Mouse (Mus musculus) kidney, adult 2 months (tissue): ENCODE data around the gene Pbx2.
A peak's percentile ranks its signal among the peaks of the same experiment; 100 is the strongest.

ENCODE experiments used
- CTCF ChIP-seq: fragments of 200-500 bp; conservative IDR thresholded peaks from 2 replicates; pipeline ENCODE4 v1.5.1; 2011; ENCODE audit warnings: low read depth, mild to moderate bottlenecking, control low read depth, low read length, moderate library complexity, mixed read lengths; ENCODE audit not compliant: insufficient read depth, insufficient read length
- POLR2A ChIP-seq: fragments of 200-500 bp; IDR thresholded peaks from one replicate; pipeline ENCODE4 v1.6.1; 2011; ENCODE audit warnings: low read depth, low read length, control low read depth

DNA sequence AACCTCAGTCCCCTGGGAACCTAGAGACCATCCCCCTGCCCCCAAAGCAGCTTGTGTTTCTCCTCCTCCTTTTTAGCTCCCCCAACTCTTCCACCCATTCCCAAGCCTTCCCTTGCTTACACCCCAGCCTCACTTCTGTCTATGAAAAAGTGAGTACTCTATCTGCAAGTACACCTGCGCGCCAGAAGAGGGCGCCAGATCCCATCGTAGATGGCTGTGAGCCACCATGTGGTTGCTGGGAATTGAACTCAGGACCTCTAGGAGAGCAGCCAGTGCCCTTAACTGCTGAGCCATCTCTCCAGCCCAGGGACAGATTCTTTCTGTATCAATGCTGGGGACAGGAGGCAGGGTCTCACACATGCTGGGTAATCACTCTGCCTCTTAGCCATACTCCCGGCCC is 19.2 kb upstream of the Pbx2 start:
- TF ChIP-seq POLR2A, result no peak
- peak; percentile 63 for TF ChIP-seq CTCF
